Mouse (Mus musculus) small intestine, adult 2 months (tissue): ENCODE data around the gene Pdgfd.

Experiments used
- CTCF ChIP-seq: fragments of 200-500 bp; IDR thresholded peaks from 2 replicates; pipeline ENCODE4 v1.5.1; 2012; ENCODE audit warnings: low read depth, mild to moderate bottlenecking, control low read depth, inconsistent platforms, low read length, moderate library complexity, mixed read lengths; ENCODE audit not compliant: insufficient replicate concordance, insufficient read length; ENCODE audit errors: extremely low read depth
- POLR2A ChIP-seq: fragments of 200-500 bp; IDR thresholded peaks from 2 replicates; pipeline ENCODE4 v1.6.1; 2012; ENCODE audit warnings: low read depth, mild to moderate bottlenecking, control low read depth, inconsistent platforms, low read length, moderate library complexity

DNA sequence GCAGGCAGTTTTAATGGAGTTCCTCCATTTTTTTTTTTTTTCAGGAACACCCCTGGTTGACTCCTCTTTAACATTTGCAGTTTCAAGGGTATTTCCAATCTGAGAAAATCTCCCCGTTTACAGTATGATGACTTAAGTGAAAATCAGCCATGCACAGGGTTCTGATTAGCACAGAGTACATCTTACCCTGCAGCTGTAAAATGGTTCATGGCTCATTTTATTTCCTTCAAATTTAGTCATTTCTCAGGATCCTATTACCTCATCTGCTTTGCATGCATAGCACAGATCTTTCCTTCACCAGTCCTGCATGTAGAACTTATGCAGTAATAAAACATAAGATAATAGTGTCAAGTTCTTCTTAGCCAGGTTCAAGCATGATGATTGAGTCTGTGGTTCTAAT lies 165.1 kb downstream of the Pdgfd start:
- no peak for TF ChIP-seq POLR2A
- no peak for TF ChIP-seq CTCF
